Mouse (Mus musculus) cortical plate, adult 2 months (tissue): Measurements from ENCODE around the gene Emp3.

Experiments
- CTCF ChIP-seq: fragments of 200-500 bp; IDR thresholded peaks from 2 replicates; pipeline ENCODE4 v1.5.1; 2011; ENCODE audit warnings: mild to moderate bottlenecking, control low read depth, low read length; ENCODE audit not compliant: insufficient read depth; ENCODE audit errors: extremely low read depth
- POLR2A ChIP-seq: fragments of 200-500 bp; IDR thresholded peaks from 2 replicates; pipeline ENCODE4 v1.6.1; 2011; ENCODE audit warnings: mild to moderate bottlenecking, low read length, control low read depth; ENCODE audit not compliant: insufficient read depth; ENCODE audit errors: extremely low read depth

- no peak for TF ChIP-seq CTCF
- no peak for TF ChIP-seq POLR2A
These were observed 44.3 kb downstream of the Emp3 start for GRCm38 (mm10) chr7:45876895-45877294.
